Mouse (Mus musculus): ENCODE measurements around the gene Fnip2.
"Not testable (repeated sequence)": the region's sequence is repeated elsewhere in the genome, so short reads cannot be mapped to it uniquely, and the experiment has no call there.

- not testable (repeated sequence) for TF ChIP-seq GATA1, TAL1 (IDR thresholded peaks at IDR 0.05; ENCODE audit: low read length)
Measured at GRCm38 (mm10) chr3:79573376-79573775, 5.8 kb upstream of the Fnip2 start.
